Mouse (Mus musculus) heart, adult 2 months (tissue): ENCODE data around the gene Tk1.

ENCODE experiments used
- EP300 ChIP-seq: fragments of 200-500 bp; IDR thresholded peaks from 2 replicates; pipeline ENCODE4 v1.6.1; 2011; ENCODE audit warnings: low read depth, low read length, control low read depth; ENCODE audit not compliant: insufficient read depth
- POLR2A ChIP-seq: fragments of 200-500 bp; IDR thresholded peaks from 2 replicates; pipeline ENCODE4 v1.6.1; 2011; ENCODE audit warnings: mild to moderate bottlenecking, low read depth, low read length, control low read depth; ENCODE audit not compliant: insufficient read depth

DNA sequence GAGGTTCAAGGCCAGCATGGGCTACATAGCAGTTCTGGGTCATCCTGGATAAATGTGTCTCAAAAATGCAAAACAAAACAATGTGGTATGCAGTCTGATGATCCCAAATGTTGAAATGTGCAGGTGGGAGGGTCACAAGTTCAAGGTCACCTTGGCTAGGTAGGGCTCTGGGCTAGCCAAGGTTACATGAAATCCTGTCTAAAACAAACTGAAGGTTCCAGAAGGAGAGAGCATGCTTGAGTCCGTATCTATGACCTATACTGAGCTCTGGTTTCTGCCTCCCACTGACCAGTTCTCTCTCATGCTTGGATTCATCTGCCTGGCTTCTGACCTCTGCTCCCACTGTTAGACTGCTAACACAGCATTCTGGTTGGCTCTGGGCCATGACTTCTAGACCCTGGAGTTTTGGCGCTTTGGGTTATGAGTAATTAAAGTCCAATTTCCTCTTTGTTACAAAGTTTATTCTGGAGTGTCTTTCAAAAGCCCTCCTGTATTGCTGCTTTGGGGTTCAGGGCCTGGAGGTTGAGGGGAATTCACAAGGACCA is 3.9 kb upstream of the Tk1 start:
- TF ChIP-seq EP300 (no peak), POLR2A (no peak)
